Mouse (Mus musculus): ENCODE measurements around the gene Gm6525. TPM values are rescaled to one million over a fixed set of nuclear protein-coding genes. Genes with fewer than 3 reads are reported as not detected.

Gm6525 gene
- total RNA-seq (2021), result not detected

- DNase-seq, result no peak
Observed at GRCm38 (mm10) chr3:84173581-84174154, at the start of gene Gm6525. Gene Gm6525, plus strand, starts transcription at chr3:84174104.

DNA sequence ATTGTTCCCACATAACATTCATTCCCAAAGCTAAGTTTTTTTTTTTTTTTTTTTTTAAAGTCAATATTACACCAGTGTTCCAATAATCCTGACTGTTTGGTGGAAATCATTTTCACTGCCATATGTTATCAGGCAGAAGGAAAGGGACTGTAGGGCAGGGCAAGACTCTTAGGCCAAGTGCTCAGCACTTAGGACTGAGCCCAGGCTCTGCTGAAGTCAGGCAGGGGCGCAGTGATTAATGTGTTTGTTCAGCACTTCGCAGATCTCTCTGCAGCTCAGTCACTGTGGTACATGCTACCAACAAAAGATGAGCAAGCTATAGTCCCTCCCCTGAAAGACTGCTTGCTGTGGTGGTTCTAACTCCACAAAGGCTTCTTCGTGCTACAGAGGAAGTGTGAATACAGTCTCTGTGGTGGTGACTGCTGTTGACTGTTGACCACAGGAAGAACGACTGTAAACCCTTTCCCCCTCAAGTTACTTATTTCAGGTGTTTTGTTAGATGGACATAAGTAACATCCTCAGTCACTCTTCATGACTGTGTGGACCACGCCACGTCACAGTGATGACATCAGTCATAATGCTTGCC is 48.1 kb upstream of the Gm6525 start:
- no peak for DNase-seq

- no peak for DNase-seq
Observed at GRCm38 (mm10) chr3:84126721-84127120, 47.2 kb upstream of the Gm6525 start.

GRCm38 (mm10) chr3:84127431-84127830 is 46.5 kb upstream of the Gm6525 start:
- DNase-seq, result no peak

DNA sequence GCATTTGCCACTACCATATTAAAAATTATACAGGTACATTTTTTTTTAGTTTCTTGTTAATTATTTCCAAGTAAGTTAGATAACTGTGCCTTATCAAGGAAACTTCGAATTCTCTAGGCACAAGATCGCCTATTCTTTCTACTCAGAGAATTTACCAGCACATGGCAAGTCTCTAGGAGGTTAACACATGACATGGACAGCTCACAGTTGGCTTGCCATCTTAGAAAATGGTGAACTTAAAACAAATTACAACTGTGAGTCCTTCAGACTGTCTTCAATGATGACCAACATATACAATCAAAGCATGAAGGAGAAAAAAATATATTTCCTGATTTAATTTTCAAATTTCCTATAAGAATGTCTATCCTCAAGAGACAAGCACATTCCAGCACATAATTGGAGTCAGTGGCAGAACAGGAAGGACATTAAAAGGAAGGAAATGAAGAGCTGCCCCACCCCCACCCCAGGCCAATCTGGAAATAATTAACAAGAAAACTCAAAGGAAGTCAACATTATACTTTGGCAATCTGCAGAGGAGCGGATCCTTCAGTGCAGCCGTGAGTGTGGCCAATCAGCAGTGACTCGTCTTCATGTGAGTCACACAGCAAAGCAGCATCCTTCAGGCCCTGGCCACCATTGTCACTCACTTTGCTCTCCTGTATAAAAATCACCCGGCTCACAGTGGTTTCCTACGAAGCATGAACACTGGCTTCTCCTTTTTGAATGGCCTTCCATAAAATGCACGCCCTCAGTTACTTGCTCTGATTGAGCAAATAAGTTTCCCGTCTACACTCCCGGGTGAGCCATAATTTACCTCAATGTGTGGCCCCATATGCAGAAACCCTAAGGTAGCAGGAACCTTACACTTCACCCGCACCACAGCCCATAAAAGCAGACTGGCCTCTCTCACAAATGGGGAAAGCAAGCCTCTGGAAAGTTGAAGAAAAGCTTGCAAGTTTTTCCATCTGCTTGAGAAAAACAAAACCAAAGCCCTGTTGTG is 44.7 kb upstream of the Gm6525 start:
- DNase-seq, result no peak

DNA sequence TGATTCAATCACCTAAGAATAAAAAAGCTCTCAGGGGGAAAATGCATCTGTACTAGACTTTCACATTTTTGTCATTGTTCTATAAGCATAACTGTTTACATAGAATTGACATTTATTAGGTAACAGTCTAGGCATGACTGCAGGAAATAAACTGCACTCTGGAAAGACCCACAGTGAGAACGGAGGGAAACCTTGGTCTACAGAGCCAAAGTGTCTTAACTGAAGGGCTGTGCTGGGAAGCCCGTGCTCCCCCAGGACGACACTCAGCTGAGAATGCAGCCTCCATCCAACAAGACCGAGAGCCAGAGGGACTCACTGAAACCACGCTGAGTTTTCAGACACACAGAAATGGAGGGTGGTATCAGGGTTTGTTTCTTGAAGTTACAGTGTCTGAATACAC is 43.1 kb upstream of the Gm6525 start:
- no peak for DNase-seq

DNA sequence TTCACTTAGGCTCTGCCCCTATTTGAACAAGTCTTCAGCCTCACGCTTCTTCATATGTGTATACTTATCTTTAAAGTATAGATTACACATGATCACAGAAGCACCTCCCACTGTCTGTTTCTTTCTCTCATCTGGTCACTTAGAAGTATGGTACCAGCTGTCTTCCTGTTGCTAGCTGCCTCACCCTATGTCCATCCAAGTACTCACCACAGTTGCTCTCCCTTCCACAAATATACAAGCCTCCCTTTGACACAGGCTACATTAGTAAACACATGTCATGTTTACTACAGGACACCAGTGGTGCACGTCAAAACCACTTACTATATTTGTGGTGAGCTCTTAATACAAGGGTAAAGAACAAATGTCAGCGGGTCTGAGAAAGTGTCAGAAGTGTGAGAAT is 42.5 kb upstream of the Gm6525 start:
- DNase-seq, result no peak

- DNase-seq, result no peak
Observed at GRCm38 (mm10) chr3:84135387-84135786, 38.5 kb upstream of the Gm6525 start.

DNA sequence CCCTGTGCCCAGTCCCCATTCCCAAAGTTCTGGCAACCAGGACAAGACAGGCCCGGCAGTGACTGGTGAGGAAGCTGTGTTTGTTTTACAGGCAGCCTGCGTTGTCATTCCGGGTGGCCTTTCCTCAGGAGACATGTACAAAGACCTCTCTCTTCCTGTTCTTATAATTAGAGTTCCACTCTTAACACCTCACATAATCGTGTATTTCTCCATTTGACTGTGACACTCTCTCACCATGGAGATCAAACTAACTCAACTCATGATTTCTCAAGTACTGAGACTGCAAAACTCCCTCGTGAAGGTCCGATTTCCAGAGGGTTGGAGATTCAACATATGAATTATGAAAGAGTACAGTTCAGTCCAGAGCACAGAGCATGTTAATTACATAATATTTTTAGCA is 38.0 kb upstream of the Gm6525 start:
- DNase-seq, result no peak

DNA sequence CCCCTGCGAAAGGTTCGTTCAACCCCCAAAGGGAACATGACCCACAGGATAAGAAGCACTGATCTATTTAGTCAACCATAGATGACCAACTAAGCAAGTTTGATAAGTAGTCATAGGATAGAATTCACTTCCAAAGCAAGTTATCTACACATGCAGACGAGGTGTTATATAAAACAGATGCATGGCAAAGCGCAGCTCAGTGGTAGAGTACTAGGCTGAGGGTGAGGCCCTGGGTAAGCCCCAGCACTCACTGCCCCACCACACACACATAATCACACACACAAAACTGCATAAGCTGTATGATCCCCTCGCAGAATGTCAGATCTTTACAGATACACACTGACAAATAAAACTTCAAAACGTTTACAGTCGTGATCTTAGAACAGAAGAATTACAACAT is 37.4 kb upstream of the Gm6525 start:
- DNase-seq, result no peak

- DNase-seq, result no peak
Observed at GRCm38 (mm10) chr3:84140947-84141346, 33.0 kb upstream of the Gm6525 start.

GRCm38 (mm10) chr3:84149831-84150230 is 24.1 kb upstream of the Gm6525 start:
- no peak for DNase-seq

- no peak for DNase-seq
Observed at GRCm38 (mm10) chr3:84154721-84155141, 19.2 kb upstream of the Gm6525 start.

DNA sequence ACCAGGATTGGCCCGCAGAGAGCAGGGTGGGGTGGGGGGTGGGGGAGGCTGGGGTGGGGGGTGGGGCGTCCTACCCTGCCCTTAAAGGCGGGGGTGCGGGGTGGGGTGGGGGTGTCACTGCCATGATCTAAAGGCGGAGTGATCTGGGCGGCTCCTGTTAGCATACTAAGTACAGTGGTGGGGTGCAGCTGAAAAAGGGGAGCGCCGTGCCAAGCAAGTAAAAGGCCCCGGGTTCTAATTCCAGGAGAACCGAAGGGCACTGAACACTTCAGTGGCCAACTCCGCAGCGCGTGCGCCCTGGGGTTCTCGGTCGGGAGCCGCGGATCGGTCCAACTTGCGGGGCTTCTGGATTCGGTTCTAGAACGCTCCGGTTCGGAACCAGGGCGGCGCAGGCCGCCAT is 18.8 kb upstream of the Gm6525 start:
- no peak for DNase-seq

DNA sequence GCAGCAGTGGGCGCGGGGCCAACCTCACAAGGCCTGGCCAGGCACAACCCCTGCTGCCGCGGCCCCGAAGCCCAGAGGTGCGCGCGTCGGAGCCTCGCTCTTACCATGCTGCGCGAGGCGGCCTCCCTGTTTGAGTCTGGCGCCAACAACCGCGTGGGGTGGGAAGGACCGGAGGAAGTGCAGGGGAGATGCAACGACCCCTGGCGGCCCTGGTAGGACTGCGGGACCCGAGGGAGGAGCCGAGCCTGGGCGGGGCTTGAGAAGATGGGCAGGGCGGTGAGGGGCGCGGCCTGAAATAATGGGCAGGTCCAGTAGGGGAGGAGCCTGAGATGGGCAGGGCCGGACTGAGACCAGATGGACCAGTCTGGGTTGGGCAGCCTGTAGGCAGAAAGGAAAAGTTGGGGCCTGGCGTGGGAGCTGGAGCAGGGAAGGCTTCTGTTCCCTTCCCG is 18.3 kb upstream of the Gm6525 start, which contains the start of gene Mnd1:
Gene Mnd1, minus strand, starts transcription at position 229 of the 449 bp plus-strand sequence.
- peak; percentile 96 for DNase-seq

- DNase-seq, result no peak
Observed at GRCm38 (mm10) chr3:84156105-84156504, 17.8 kb upstream of the Gm6525 start.

DNA sequence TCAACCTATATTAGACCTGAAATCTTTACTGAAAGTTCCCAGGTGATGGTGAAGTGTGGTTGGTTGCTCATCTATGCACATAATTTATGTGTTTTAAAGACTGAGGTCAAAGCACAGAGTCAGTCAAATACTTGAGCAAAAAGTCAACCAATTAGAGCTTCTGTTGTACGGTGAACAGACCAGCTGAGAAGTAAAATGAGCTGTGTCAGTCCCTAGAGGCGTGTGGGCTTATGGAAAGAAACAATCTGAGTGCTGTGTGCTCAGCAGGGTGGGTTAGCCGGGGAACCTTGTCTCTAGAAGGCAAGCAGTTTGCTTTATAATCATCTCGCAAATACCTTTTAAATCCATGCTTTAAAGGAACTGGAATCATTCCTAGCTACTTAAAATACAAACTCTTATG is 16.9 kb upstream of the Gm6525 start:
- no peak for DNase-seq

GRCm38 (mm10) chr3:84157559-84158350 is 16.1 kb upstream of the Gm6525 start:
- no peak for DNase-seq

DNA sequence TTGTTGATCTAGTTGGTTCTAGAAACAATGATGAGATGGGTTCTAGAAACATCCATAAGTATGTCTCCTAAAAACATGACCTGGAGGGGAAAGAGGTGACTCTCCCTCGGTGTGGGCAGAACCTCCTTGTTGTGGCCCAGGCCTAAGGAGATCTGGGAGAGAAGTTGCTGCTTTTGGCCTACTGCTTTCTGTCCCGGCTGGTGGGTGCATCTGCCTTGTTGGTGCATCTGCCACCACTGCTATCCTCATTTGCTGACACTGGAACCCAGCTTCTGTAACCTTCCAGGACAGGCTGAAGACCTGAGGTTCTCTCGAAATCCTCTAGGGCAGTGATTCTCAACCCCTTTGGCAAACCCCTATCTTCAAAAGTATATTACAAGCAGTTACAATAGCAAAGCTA is 8.5 kb upstream of the Gm6525 start:
- DNase-seq, result no peak

DNA sequence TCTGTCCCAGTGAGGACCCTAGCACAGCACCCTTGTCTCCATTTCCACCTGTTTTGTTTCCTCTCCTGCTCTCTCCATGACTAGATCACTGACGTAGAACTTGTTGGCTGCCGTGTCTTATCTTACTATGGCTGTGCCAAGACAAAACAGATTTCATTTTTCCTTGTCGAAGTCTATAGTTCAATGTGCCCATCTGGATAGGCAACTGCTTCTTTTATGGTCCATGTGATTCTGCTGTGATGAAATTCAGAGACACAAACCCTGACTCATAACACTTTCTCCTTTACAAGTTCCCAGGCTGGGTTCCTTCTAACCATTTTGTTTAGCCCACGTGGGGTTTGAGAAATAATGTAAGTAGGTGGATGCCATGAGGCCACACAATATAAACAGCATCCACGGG is 7.8 kb upstream of the Gm6525 start:
- no peak for DNase-seq

DNA sequence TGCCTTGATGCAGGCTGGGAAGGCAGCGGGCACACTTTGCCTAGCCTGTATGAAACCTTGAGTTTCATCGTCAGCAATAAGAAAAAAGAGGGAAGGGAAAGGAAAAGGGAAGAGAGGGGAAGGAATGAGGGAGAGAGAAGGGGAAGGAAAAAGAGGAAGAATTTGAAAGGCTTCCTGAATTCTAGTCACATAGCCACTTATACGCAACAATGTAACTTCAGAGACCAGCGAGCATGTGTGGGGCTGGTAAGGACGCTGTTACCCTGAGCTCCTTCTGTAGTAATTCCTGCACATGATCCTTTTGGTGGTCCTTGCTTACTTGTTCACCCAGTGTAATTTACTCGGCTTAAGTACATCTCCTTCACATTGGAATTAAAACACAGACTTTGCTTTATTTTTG is 5.0 kb upstream of the Gm6525 start:
- no peak for DNase-seq

DNA sequence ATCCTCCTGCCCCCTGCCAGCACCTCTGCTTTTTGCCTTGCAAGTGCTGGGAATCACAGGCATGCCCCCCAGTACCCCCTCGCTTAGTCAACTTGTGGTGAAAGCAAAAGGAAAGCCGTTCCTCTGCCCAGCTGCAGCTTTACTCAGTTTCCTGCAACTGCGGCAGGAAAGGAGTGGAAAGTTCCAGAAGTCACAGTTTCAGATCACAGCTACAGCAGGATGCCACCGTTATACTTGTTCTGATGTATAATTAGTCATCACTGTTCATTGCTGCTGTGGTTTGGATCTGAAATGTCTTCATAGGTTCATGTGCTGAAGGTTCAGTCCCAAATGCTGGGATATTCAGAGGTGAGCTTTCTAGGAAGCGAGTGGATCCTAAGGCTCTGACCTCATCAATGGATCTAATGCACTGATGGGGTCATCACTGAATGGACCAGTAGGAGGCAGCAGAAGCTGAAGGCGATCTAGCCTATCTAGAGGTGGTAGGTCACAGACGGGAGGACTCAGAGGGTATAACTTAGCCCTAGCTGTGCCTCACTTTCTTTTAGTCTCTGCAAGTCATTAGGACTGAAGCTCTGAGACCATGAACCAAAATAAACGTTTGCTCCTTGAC is 4.4 kb upstream of the Gm6525 start:
- peak in 1 of 2 experiments; percentile 2 for DNase-seq

Data from layer of hippocampus, postnatal 36 days (tissue).